Mouse (Mus musculus): Measurements from ENCODE around the gene Fam222b.
"Not testable (repeated sequence)": the region's sequence is repeated elsewhere in the genome, so short reads cannot be mapped to it uniquely, and the experiment has no call there.

The Fam222b gene

GRCm38 (mm10) chr11:78094504-78095143 lies at the start of gene Fam222b:
TSS of gene Fam222b (plus strand) at chr11:78094660.
- DNase-seq (ENCODE audit: low spot score): peak; percentile 81

- no peak for DNase-seq (ENCODE audit: low spot score)
These were observed 49.7 kb upstream of the Fam222b start for GRCm38 (mm10) chr11:78044758-78045251.

- not testable (repeated sequence) for DNase-seq (ENCODE audit: low spot score)
These were observed 45.8 kb upstream of the Fam222b start for GRCm38 (mm10) chr11:78048637-78049036.

- no peak for DNase-seq (ENCODE audit: low spot score)
These were observed 41.4 kb upstream of the Fam222b start for GRCm38 (mm10) chr11:78053078-78053477.

GRCm38 (mm10) chr11:78056946-78057345 lies 37.5 kb upstream of the Fam222b start:
- no peak for DNase-seq (ENCODE audit: low spot score)

- peak; percentile 65 for DNase-seq (ENCODE audit: low spot score)
These were observed 34.4 kb upstream of the Fam222b start for GRCm38 (mm10) chr11:78059833-78060757.

- no peak for DNase-seq (ENCODE audit: low spot score)
These were observed 31.9 kb upstream of the Fam222b start for GRCm38 (mm10) chr11:78062563-78062962.

- peak; percentile 63 for DNase-seq (ENCODE audit: low spot score)
These were observed 28.6 kb upstream of the Fam222b start for GRCm38 (mm10) chr11:78065906-78066305.

- DNase-seq (ENCODE audit: low spot score): no peak
These were observed 27.8 kb upstream of the Fam222b start for GRCm38 (mm10) chr11:78066641-78067040.

GRCm38 (mm10) chr11:78067566-78067965 lies 26.9 kb upstream of the Fam222b start:
- no peak for DNase-seq (ENCODE audit: low spot score)

GRCm38 (mm10) chr11:78069130-78069529 lies 25.3 kb upstream of the Fam222b start:
- DNase-seq (ENCODE audit: low spot score): no peak

- peak; percentile 72 for DNase-seq (ENCODE audit: low spot score)
These were observed 24.8 kb upstream of the Fam222b start for GRCm38 (mm10) chr11:78069646-78070045.

- no peak for DNase-seq (ENCODE audit: low spot score)
These were observed 22.5 kb upstream of the Fam222b start for GRCm38 (mm10) chr11:78071938-78072337.

- DNase-seq (ENCODE audit: low spot score): peak; percentile 74
These were observed 21.9 kb upstream of the Fam222b start for GRCm38 (mm10) chr11:78072425-78073130.

- DNase-seq (ENCODE audit: low spot score): peak; percentile 66
These were observed 20.7 kb upstream of the Fam222b start for GRCm38 (mm10) chr11:78073577-78074276.

GRCm38 (mm10) chr11:78074277-78074652 lies 20.2 kb upstream of the Fam222b start:
- peak; percentile 50 for DNase-seq (ENCODE audit: low spot score)

- DNase-seq (ENCODE audit: low spot score): no peak
These were observed 19.8 kb upstream of the Fam222b start for GRCm38 (mm10) chr11:78074666-78075065.

- peak; percentile 69 for DNase-seq (ENCODE audit: low spot score)
These were observed 14.2 kb upstream of the Fam222b start, which contains the start of gene Eral1 for GRCm38 (mm10) chr11:78079961-78080921. TSS of gene Eral1 (minus strand) at chr11:78080383.

- DNase-seq (ENCODE audit: low spot score): no peak
These were observed 10.9 kb upstream of the Fam222b start for GRCm38 (mm10) chr11:78083595-78083994.

GRCm38 (mm10) chr11:78086925-78087479 lies 7.5 kb upstream of the Fam222b start:
- DNase-seq (ENCODE audit: low spot score): no peak
